Mouse (Mus musculus) megakaryocyte, embryonic 14.5 days (primary cell): ENCODE measurements at regions not wholly inside any gene's neighbourhood (a gene's known extent, or its start where the extent isn't known, plus 50 kb on each side); places are given as distances from the start of the nearest gene placed in this dataset.

Experiments used
- FLI1 ChIP-seq: IDR thresholded peaks from 2 replicates; pipeline ENCODE4 v1.6.1; 2012; ENCODE audit warnings: low read length, inconsistent platforms, mixed read lengths
- GATA1 ChIP-seq: IDR thresholded peaks from 3 replicates; pipeline ENCODE4 v1.6.1; 2012; ENCODE audit warnings: mixed read lengths, low read length, inconsistent platforms, borderline replicate concordance

- no peak for TF ChIP-seq GATA1
- TF ChIP-seq FLI1, result no peak
Measured at GRCm38 (mm10) chr16:93333654-93334053, 270.2 kb downstream of the Setd4 start.
